Mouse (Mus musculus): ENCODE data around the gene Vamp5.

DNA sequence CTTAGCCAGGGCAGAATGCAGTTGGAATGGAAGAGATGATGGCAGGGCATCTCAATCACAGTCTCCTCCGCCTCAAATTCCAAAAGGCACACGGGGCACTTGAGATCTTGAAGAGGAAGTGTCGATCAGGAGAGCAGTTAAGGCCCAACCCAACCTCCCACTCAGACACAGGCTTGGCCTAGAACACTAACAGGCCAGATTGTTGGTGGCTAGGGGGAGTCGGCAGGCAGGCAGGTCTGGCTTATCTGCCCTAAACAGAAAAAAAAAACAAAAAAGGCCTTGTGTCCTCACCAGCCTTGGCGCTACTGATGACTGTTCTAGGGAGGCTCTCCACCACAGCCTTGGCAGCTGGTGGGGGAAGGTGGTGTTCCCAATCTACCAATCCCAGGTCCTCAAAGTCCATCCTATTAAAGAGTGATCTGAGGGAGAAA, 19.1 kb downstream of the Vamp5 start:
- no peak for TF ChIP-seq CTCF (IDR thresholded peaks at IDR 0.05; ENCODE audit: low read depth)
- TF ChIP-seq EP300 (optimal IDR thresholded peaks at IDR 0.05), result no peak
